Mouse (Mus musculus) stomach, embryonic 15.5 days (tissue): ENCODE measurements around the gene Dguok. TPM values are rescaled to one million over a fixed set of nuclear protein-coding genes. Genes with fewer than 3 reads are reported as not detected.

Experiments used
- ATAC-seq: fragments of 200-750 bp; cut with Nextera tagmentation; 2 replicates; pipeline ENCODE4 v1.8.0; 2017; ENCODE audit warnings: low read depth, moderate number of reproducible peaks, moderate TSS enrichment; ENCODE audit not compliant: insufficient read depth, low FRiP score
- H3K27ac ChIP-seq: fragments of 300-500 bp; sonication (generic); 2 replicates; pipeline ENCODE4 v1.5.1; 2015; ENCODE audit warnings: mild to moderate bottlenecking, inconsistent platforms
- H3K27me3 ChIP-seq: fragments of 300-500 bp; sonication (generic); replicated peaks from 2 replicates; pipeline ENCODE4 v1.6.1; 2015; ENCODE audit warnings: inconsistent platforms
- H3K36me3 ChIP-seq: fragments of 300-500 bp; sonication (generic); 2 replicates; pipeline ENCODE4 v1.6.1; 2015; ENCODE audit warnings: inconsistent platforms
- H3K4me1 ChIP-seq: fragments of 300-500 bp; sonication (generic); 2 replicates; pipeline ENCODE4 v1.6.1; 2015; ENCODE audit warnings: inconsistent platforms
- H3K4me2 ChIP-seq: fragments of 300-500 bp; sonication (generic); 2 replicates; pipeline ENCODE4 v1.6.1; 2015; ENCODE audit warnings: mild to moderate bottlenecking, inconsistent platforms
- H3K4me3 ChIP-seq: fragments of 300-500 bp; sonication (generic); replicated peaks from 2 replicates; pipeline ENCODE4 v1.5.1; 2015; ENCODE audit warnings: inconsistent platforms
- H3K9ac ChIP-seq: fragments of 300-500 bp; sonication (generic); 2 replicates; pipeline ENCODE4 v1.6.1; 2015; ENCODE audit warnings: inconsistent platforms
- H3K9me3 ChIP-seq: fragments of 300-500 bp; sonication (generic); 2 replicates; pipeline ENCODE4 v1.6.1; 2016; ENCODE audit warnings: inconsistent platforms
- WGBS: fragments of 180-500 bp; shearing (Covaris S2); methylation state at CpG from one replicate; pipeline ENCODE4 v1.1.7; 2015; 5-methylcytosine and 5-hydroxymethylcytosine counted together
- polyA plus RNA-seq: library from polyadenylated mRNA; unstranded; fragments of >200 nt; fragmentation: Nextera tagmentation; extraction: Ambion mirVana; gene quantifications from 2 replicates; pipeline ENCODE4 v1.2.1, GENCODE M21; 2015

Dguok gene
- polyA plus RNA-seq, 1 experiment from 2014 or later: 76.2 TPM

GRCm38 (mm10) chr6:83478217-83478616, 28.6 kb downstream of the Dguok start:
- Histone ChIP-seq H3K4me2 (no peak overlapping the region), H3K4me3 (no peak overlapping the region), H3K4me1 (0 out of 2 replicates have a peak, but pooled peaks cover 3% of the 10 kb centered on the region), H3K9ac (no peak overlapping the region), H3K9me3 (no peaks in the 10 kb centered on the region), H3K27me3 (no peaks in the 10 kb centered on the region), H3K36me3 (peaks cover 15% of the 10 kb centered on the region), H3K27ac (no peak overlapping the region)
- ATAC-seq: no peak
- WGBS: 66% methylated on average over 4 of the region's 4 CpGs

GRCm38 (mm10) chr6:83475431-83475830, 31.3 kb downstream of the Dguok start:
- Histone ChIP-seq H3K36me3 (0 out of 2 replicates have a peak, but pooled peaks cover 1% of the 10 kb centered on the region), H3K27me3 (no peaks in the 10 kb centered on the region), H3K4me1 (no peaks in the 10 kb centered on the region), H3K4me2 (no peak overlapping the region), H3K9ac (no peak overlapping the region), H3K27ac (no peak overlapping the region), H3K4me3 (no peak overlapping the region), H3K9me3 (no peaks in the 10 kb centered on the region)
- ATAC-seq: no peak
- 77% methylated on average over 7 of the region's 7 CpGs for WGBS

- 81% methylated on average over 9 of the region's 9 CpGs for WGBS
- no peaks in the 10 kb centered on the region for H3K27me3 ChIP-seq
- no peak overlapping the region for H3K4me3 ChIP-seq
- no peaks in the 10 kb centered on the region for H3K4me1 ChIP-seq
- H3K9ac ChIP-seq: no peak overlapping the region
- H3K4me2 ChIP-seq: no peak overlapping the region
- no peak for ATAC-seq
- H3K27ac ChIP-seq: no peak overlapping the region
- no peaks in the 10 kb centered on the region for H3K36me3 ChIP-seq
- no peaks in the 10 kb centered on the region for H3K9me3 ChIP-seq
Observed at GRCm38 (mm10) chr6:83473240-83473639, 33.5 kb downstream of the Dguok start.

- Histone ChIP-seq H3K4me1 (no peaks in the 10 kb centered on the region), H3K4me2 (no peak overlapping the region), H3K27ac (no peak overlapping the region), H3K9ac (no peak overlapping the region), H3K36me3 (no peaks in the 10 kb centered on the region), H3K27me3 (no peaks in the 10 kb centered on the region), H3K4me3 (no peak overlapping the region), H3K9me3 (no peaks in the 10 kb centered on the region)
- no peak for ATAC-seq
- 86% methylated on average over 7 of the region's 7 CpGs for WGBS
Observed at GRCm38 (mm10) chr6:83471739-83472138, 35.0 kb downstream of the Dguok start.

- Histone ChIP-seq H3K27me3 (no peaks in the 10 kb centered on the region), H3K9me3 (no peaks in the 10 kb centered on the region), H3K27ac (no peak overlapping the region), H3K9ac (no peak overlapping the region), H3K4me1 (no peaks in the 10 kb centered on the region), H3K4me2 (no peak overlapping the region), H3K4me3 (no peak overlapping the region), H3K36me3 (no peaks in the 10 kb centered on the region)
- ATAC-seq: no peak
Observed at GRCm38 (mm10) chr6:83464011-83464410, 42.8 kb downstream of the Dguok start.

GRCm38 (mm10) chr6:83459034-83459644, 47.6 kb downstream of the Dguok start, which contains the start of gene Tet3:
Gene Tet3 (minus strand): TSS chr6:83459084.
- Histone ChIP-seq H3K4me2 (peak within 1 kb of the TSS; percentile 94; the same call in 1 of the 2 replicates), H3K9me3 (no peaks in the 10 kb centered on the region), H3K36me3 (no peaks in the 10 kb centered on the region), H3K4me1 (peaks cover 20% of the 10 kb centered on the region), H3K27me3 (no peaks in the 10 kb centered on the region), H3K27ac (peak within 1 kb of the TSS; percentile 96), H3K9ac (no peak within 1 kb of the TSS), H3K4me3 (no peak within 1 kb of the TSS)
- WGBS: 52% methylated on average over 4 of the region's 4 CpGs
- ATAC-seq: no peak

- 6% methylated on average over 33 of the region's 33 CpGs for WGBS
- peak overlapping the region; percentile 96 for H3K27ac ChIP-seq
- peak overlapping the region; percentile 84 for H3K9ac ChIP-seq
- H3K4me2 ChIP-seq: peak overlapping the region; percentile 94
- peak overlapping the region; percentile 80 for H3K4me3 ChIP-seq
- no peaks in the 10 kb centered on the region for H3K9me3 ChIP-seq
- H3K4me1 ChIP-seq: peaks cover 37% of the 10 kb centered on the region
- no peaks in the 10 kb centered on the region for H3K36me3 ChIP-seq
- no peaks in the 10 kb centered on the region for H3K27me3 ChIP-seq
- ATAC-seq: peak; percentile 71
Observed at GRCm38 (mm10) chr6:83456984-83457810, 49.6 kb downstream of the Dguok start.

- WGBS: 2% methylated on average over 70 of the region's 105 CpGs
- no peaks in the 10 kb centered on the region for H3K36me3 ChIP-seq
- peak overlapping the region; percentile 84 for H3K9ac ChIP-seq
- ATAC-seq: peak; percentile 74
- H3K4me1 ChIP-seq: peaks cover 46% of the 10 kb centered on the region
- peak overlapping the region; percentile 96 for H3K27ac ChIP-seq
- H3K4me2 ChIP-seq: peak overlapping the region; percentile 94
- H3K27me3 ChIP-seq: no peaks in the 10 kb centered on the region
- H3K4me3 ChIP-seq: peak overlapping the region; percentile 80
- no peaks in the 10 kb centered on the region for H3K9me3 ChIP-seq
Observed at GRCm38 (mm10) chr6:83456131-83456983, 50.4 kb downstream of the Dguok start.

- ATAC-seq: no peak
- Histone ChIP-seq H3K4me1 (peaks cover 54% of the 10 kb centered on the region), H3K9ac (peak overlapping the region; percentile 84), H3K9me3 (no peaks in the 10 kb centered on the region), H3K36me3 (no peaks in the 10 kb centered on the region), H3K27me3 (no peaks in the 10 kb centered on the region), H3K4me3 (peak overlapping the region; percentile 80), H3K27ac (peak overlapping the region; percentile 96), H3K4me2 (peak overlapping the region; percentile 94)
- WGBS: 1% methylated on average over 34 of the region's 41 CpGs
Observed at GRCm38 (mm10) chr6:83455328-83456130, 51.2 kb downstream of the Dguok start.

- Histone ChIP-seq H3K4me3 (peak overlapping the region; percentile 80), H3K4me1 (peaks cover 65% of the 10 kb centered on the region), H3K9ac (no peak overlapping the region), H3K4me2 (peak overlapping the region; percentile 94), H3K27me3 (no peaks in the 10 kb centered on the region), H3K27ac (no peak overlapping the region), H3K9me3 (no peaks in the 10 kb centered on the region), H3K36me3 (no peaks in the 10 kb centered on the region)
- WGBS: 32% methylated on average over 11 of the region's 11 CpGs
- no peak for ATAC-seq
Observed at GRCm38 (mm10) chr6:83453706-83454105, 53.1 kb downstream of the Dguok start.
